Mouse (Mus musculus): ENCODE results near the gene Gm28434. TPM values are rescaled to one million over a fixed set of nuclear protein-coding genes. Genes with fewer than 3 reads are reported as not detected.
A peak's percentile ranks its signal among the peaks of the same experiment; 100 is the strongest.

Gene Gm28434
- polyA plus RNA-seq (2015; fragmentation: Nextera tagmentation; extraction: Ambion mirVana) = not detected in 2 replicates

GRCm38 (mm10) chr5:87969201-87969600 is at the start of gene Gm28434, which contains the start of gene 2310003L06Rik:
Gene Gm28434 (plus strand): TSS chr5:87969517.
Gene 2310003L06Rik (plus strand): TSS chr5:87969459.
- no peaks in the 10 kb centered on the region for H3K4me1 ChIP-seq (ENCODE audit: control insufficient read depth, insufficient read depth, low read length)
- H3K4me3 ChIP-seq (replicated peaks; ENCODE audit: low read length) = no peak within 1 kb of the TSS
- no peaks in the 10 kb centered on the region for H3K9me3 ChIP-seq (replicated peaks; ENCODE audit: control insufficient read depth, low read length)
- WGBS = 55% methylated on average over 2 of the region's 2 CpGs
- H3K27ac ChIP-seq (ENCODE audit: low read length) = no peak within 1 kb of the TSS
- no peaks in the 10 kb centered on the region for H3K36me3 ChIP-seq (ENCODE audit: control insufficient read depth, insufficient read depth, low read length)
- no peak within 1 kb of the TSS for H3K4me2 ChIP-seq (ENCODE audit: low read depth, low read length)
- H3K9ac ChIP-seq (ENCODE audit: low read length) = no peak within 1 kb of the TSS
- no peaks in the 10 kb centered on the region for H3K27me3 ChIP-seq (ENCODE audit: control insufficient read depth, insufficient read depth, low read length)
- no peak for ATAC-seq (ENCODE audit: insufficient read depth, low FRiP score)

DNA sequence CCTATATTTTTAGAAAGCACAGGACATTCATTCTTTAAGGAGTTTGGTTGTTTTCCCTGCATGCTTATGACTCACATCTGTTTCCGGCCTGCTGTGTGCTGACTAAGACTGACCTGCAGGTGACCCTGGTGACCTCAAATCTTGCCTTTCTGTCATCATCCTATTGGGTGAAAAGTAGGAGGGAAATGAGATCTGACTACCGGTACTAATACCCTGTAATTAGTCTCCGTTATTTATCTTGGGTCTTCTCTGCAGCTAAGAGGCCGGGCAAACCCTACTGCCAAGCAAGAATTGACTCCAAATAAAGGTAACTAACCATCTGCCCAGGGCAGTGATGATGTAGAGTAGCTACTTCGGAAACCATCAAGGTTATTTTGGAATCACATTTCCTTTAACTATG is 43.9 kb upstream of the Gm28434 start, which contains the start of gene Csn3:
TSS of gene Csn3 (plus strand) at position 208 of the 400 bp plus-strand sequence.
- Histone ChIP-seq H3K27me3 (ENCODE audit: control insufficient read depth, insufficient read depth, low read length) (no peaks in the 10 kb centered on the region), H3K9me3 (replicated peaks; ENCODE audit: control insufficient read depth, low read length) (no peaks in the 10 kb centered on the region), H3K27ac (ENCODE audit: low read length) (no peak within 1 kb of the TSS), H3K4me1 (ENCODE audit: control insufficient read depth, insufficient read depth, low read length) (no peaks in the 10 kb centered on the region), H3K36me3 (ENCODE audit: control insufficient read depth, insufficient read depth, low read length) (no peaks in the 10 kb centered on the region), H3K4me2 (ENCODE audit: low read depth, low read length) (no peak within 1 kb of the TSS), H3K4me3 (replicated peaks; ENCODE audit: low read length) (no peak within 1 kb of the TSS), H3K9ac (ENCODE audit: low read length) (no peak within 1 kb of the TSS)
- no peak for ATAC-seq (ENCODE audit: insufficient read depth, low FRiP score)
- 40% methylated on average over 5 of the region's 5 CpGs for WGBS

- Histone ChIP-seq H3K4me3 (replicated peaks; ENCODE audit: low read length) (no peak overlapping the region), H3K27me3 (ENCODE audit: control insufficient read depth, insufficient read depth, low read length) (no peaks in the 10 kb centered on the region), H3K9ac (ENCODE audit: low read length) (no peak overlapping the region), H3K4me2 (ENCODE audit: low read depth, low read length) (no peak overlapping the region), H3K4me1 (ENCODE audit: control insufficient read depth, insufficient read depth, low read length) (no peaks in the 10 kb centered on the region), H3K9me3 (replicated peaks; ENCODE audit: control insufficient read depth, low read length) (no peaks in the 10 kb centered on the region), H3K27ac (ENCODE audit: low read length) (no peak overlapping the region), H3K36me3 (ENCODE audit: control insufficient read depth, insufficient read depth, low read length) (no peaks in the 10 kb centered on the region)
- ATAC-seq (ENCODE audit: insufficient read depth, low FRiP score) = no peak
- WGBS = 62% methylated on average over 1 of the region's 1 CpGs
Measured at GRCm38 (mm10) chr5:87931603-87932002, 37.7 kb upstream of the Gm28434 start.

- H3K9me3 ChIP-seq (replicated peaks; ENCODE audit: control insufficient read depth, low read length) = no peaks in the 10 kb centered on the region
- H3K4me3 ChIP-seq (replicated peaks; ENCODE audit: low read length) = no peak overlapping the region
- no peak overlapping the region for H3K9ac ChIP-seq (ENCODE audit: low read length)
- no peak for ATAC-seq (ENCODE audit: insufficient read depth, low FRiP score)
- no peaks in the 10 kb centered on the region for H3K36me3 ChIP-seq (ENCODE audit: control insufficient read depth, insufficient read depth, low read length)
- WGBS = 38% methylated on average over 3 of the region's 3 CpGs
- H3K27me3 ChIP-seq (ENCODE audit: control insufficient read depth, insufficient read depth, low read length) = no peaks in the 10 kb centered on the region
- no peak overlapping the region for H3K4me2 ChIP-seq (ENCODE audit: low read depth, low read length)
- H3K27ac ChIP-seq (ENCODE audit: low read length) = no peak overlapping the region
- H3K4me1 ChIP-seq (ENCODE audit: control insufficient read depth, insufficient read depth, low read length) = no peaks in the 10 kb centered on the region
Measured at GRCm38 (mm10) chr5:87940752-87941151, 28.6 kb upstream of the Gm28434 start.

GRCm38 (mm10) chr5:87942515-87942914 is 26.8 kb upstream of the Gm28434 start:
- no peak overlapping the region for H3K27ac ChIP-seq (ENCODE audit: low read length)
- H3K4me2 ChIP-seq (ENCODE audit: low read depth, low read length) = no peak overlapping the region
- H3K9me3 ChIP-seq (replicated peaks; ENCODE audit: control insufficient read depth, low read length) = no peaks in the 10 kb centered on the region
- no peaks in the 10 kb centered on the region for H3K27me3 ChIP-seq (ENCODE audit: control insufficient read depth, insufficient read depth, low read length)
- no peaks in the 10 kb centered on the region for H3K36me3 ChIP-seq (ENCODE audit: control insufficient read depth, insufficient read depth, low read length)
- H3K9ac ChIP-seq (ENCODE audit: low read length) = no peak overlapping the region
- H3K4me3 ChIP-seq (replicated peaks; ENCODE audit: low read length) = no peak overlapping the region
- H3K4me1 ChIP-seq (ENCODE audit: control insufficient read depth, insufficient read depth, low read length) = no peaks in the 10 kb centered on the region
- ATAC-seq (ENCODE audit: insufficient read depth, low FRiP score) = no peak

- H3K4me1 ChIP-seq (ENCODE audit: control insufficient read depth, insufficient read depth, low read length) = no peaks in the 10 kb centered on the region
- H3K9ac ChIP-seq (ENCODE audit: low read length) = no peak overlapping the region
- no peak overlapping the region for H3K4me2 ChIP-seq (ENCODE audit: low read depth, low read length)
- H3K27ac ChIP-seq (ENCODE audit: low read length) = no peak overlapping the region
- H3K9me3 ChIP-seq (replicated peaks; ENCODE audit: control insufficient read depth, low read length) = no peaks in the 10 kb centered on the region
- no peak for ATAC-seq (ENCODE audit: insufficient read depth, low FRiP score)
- no peak overlapping the region for H3K4me3 ChIP-seq (replicated peaks; ENCODE audit: low read length)
- H3K36me3 ChIP-seq (ENCODE audit: control insufficient read depth, insufficient read depth, low read length) = no peaks in the 10 kb centered on the region
- no peaks in the 10 kb centered on the region for H3K27me3 ChIP-seq (ENCODE audit: control insufficient read depth, insufficient read depth, low read length)
Measured at GRCm38 (mm10) chr5:87951836-87952235, 17.5 kb upstream of the Gm28434 start.

GRCm38 (mm10) chr5:87979139-87979538 is 9.8 kb downstream of the Gm28434 start, which contains the start of gene Cabs1:
Gene Cabs1 (plus strand): TSS chr5:87979439.
- H3K9ac ChIP-seq (ENCODE audit: low read length) = no peak within 1 kb of the TSS
- H3K9me3 ChIP-seq (replicated peaks; ENCODE audit: control insufficient read depth, low read length) = no peaks in the 10 kb centered on the region
- no peak within 1 kb of the TSS for H3K4me2 ChIP-seq (ENCODE audit: low read depth, low read length)
- no peak within 1 kb of the TSS for H3K4me3 ChIP-seq (replicated peaks; ENCODE audit: low read length)
- H3K27ac ChIP-seq (ENCODE audit: low read length) = no peak within 1 kb of the TSS
- no peaks in the 10 kb centered on the region for H3K36me3 ChIP-seq (ENCODE audit: control insufficient read depth, insufficient read depth, low read length)
- ATAC-seq (ENCODE audit: insufficient read depth, low FRiP score) = no peak
- no peaks in the 10 kb centered on the region for H3K27me3 ChIP-seq (ENCODE audit: control insufficient read depth, insufficient read depth, low read length)
- 75% methylated on average over 3 of the region's 3 CpGs for WGBS
- no peaks in the 10 kb centered on the region for H3K4me1 ChIP-seq (ENCODE audit: control insufficient read depth, insufficient read depth, low read length)

GRCm38 (mm10) chr5:87982468-87983214 is 13.3 kb downstream of the Gm28434 start:
- Histone ChIP-seq H3K9ac (ENCODE audit: low read length) (no peak overlapping the region), H3K4me3 (replicated peaks; ENCODE audit: low read length) (no peak overlapping the region), H3K4me1 (ENCODE audit: control insufficient read depth, insufficient read depth, low read length) (no peaks in the 10 kb centered on the region), H3K9me3 (replicated peaks; ENCODE audit: control insufficient read depth, low read length) (no peaks in the 10 kb centered on the region), H3K4me2 (ENCODE audit: low read depth, low read length) (no peak overlapping the region), H3K27me3 (ENCODE audit: control insufficient read depth, insufficient read depth, low read length) (no peaks in the 10 kb centered on the region), H3K36me3 (ENCODE audit: control insufficient read depth, insufficient read depth, low read length) (no peaks in the 10 kb centered on the region), H3K27ac (ENCODE audit: low read length) (no peak overlapping the region)
- 64% methylated on average over 3 of the region's 3 CpGs for WGBS
- ATAC-seq (ENCODE audit: insufficient read depth, low FRiP score) = peak; percentile 40; the same call in 1 of the 2 replicates

- no peak within 1 kb of the TSS for H3K9ac ChIP-seq (ENCODE audit: low read length)
- H3K4me3 ChIP-seq (replicated peaks; ENCODE audit: low read length) = no peak within 1 kb of the TSS
- no peaks in the 10 kb centered on the region for H3K27me3 ChIP-seq (ENCODE audit: control insufficient read depth, insufficient read depth, low read length)
- 78% methylated on average over 3 of the region's 3 CpGs for WGBS
- H3K4me1 ChIP-seq (ENCODE audit: control insufficient read depth, insufficient read depth, low read length) = no peaks in the 10 kb centered on the region
- no peak within 1 kb of the TSS for H3K27ac ChIP-seq (ENCODE audit: low read length)
- H3K36me3 ChIP-seq (ENCODE audit: control insufficient read depth, insufficient read depth, low read length) = no peaks in the 10 kb centered on the region
- no peaks in the 10 kb centered on the region for H3K9me3 ChIP-seq (replicated peaks; ENCODE audit: control insufficient read depth, low read length)
- H3K4me2 ChIP-seq (ENCODE audit: low read depth, low read length) = no peak within 1 kb of the TSS
- no peak for ATAC-seq (ENCODE audit: insufficient read depth, low FRiP score)
Measured at GRCm38 (mm10) chr5:88002249-88002648, 32.9 kb downstream of the Gm28434 start, which contains the start of gene Smr3a. Gene Smr3a (plus strand): TSS chr5:88002549.

Data from stomach, embryonic 16.5 days (tissue).